27 mouse cellular contexts compared by ENCODE assay signal in genomic region chr7:57842383-57842896, GRCm38 (mm10).
"Had no signal": no experiment of that assay in that cellular context is flagged by ENCODE, and none has a peak within 500 bp of the region (broad histone marks: within the 10 kb centered on the region; RNA-seq: fewer than 3 reads in every experiment).

No protein-coding gene starts in this region.

- H3K27ac ChIP-seq: heart, adult 2 months; heart, embryonic 13.5 days; heart, embryonic 15.5 days; hindbrain, embryonic 13.5 days; hindbrain, embryonic 15.5 days; hindbrain, postnatal 0 days; kidney, embryonic 15.5 days; kidney, postnatal 0 days; limb, embryonic 13.5 days; limb, embryonic 15.5 days; liver, embryonic 12.5 days; liver, embryonic 14.5 days had no signal

- H3K4me3 ChIP-seq: heart, adult 2 months; heart, embryonic 13.5 days; heart, embryonic 15.5 days; hindbrain, embryonic 13.5 days; hindbrain, embryonic 15.5 days; kidney, embryonic 15.5 days; limb, embryonic 13.5 days; limb, embryonic 15.5 days; liver, embryonic 12.5 days had no signal

- H3K4me1 ChIP-seq: heart, embryonic 13.5 days; heart, embryonic 15.5 days; hindbrain, embryonic 13.5 days; hindbrain, embryonic 15.5 days; kidney, embryonic 15.5 days; limb, embryonic 13.5 days; limb, embryonic 15.5 days; liver, embryonic 12.5 days had no signal

- H3K9me3 ChIP-seq: heart, embryonic 13.5 days; heart, embryonic 15.5 days; hindbrain, embryonic 13.5 days; hindbrain, embryonic 15.5 days; kidney, embryonic 15.5 days; limb, embryonic 13.5 days; limb, embryonic 15.5 days; liver, embryonic 12.5 days had no signal

- H3K9ac ChIP-seq: heart, embryonic 13.5 days; heart, embryonic 15.5 days; hindbrain, embryonic 13.5 days; hindbrain, embryonic 15.5 days; kidney, embryonic 15.5 days; limb, embryonic 13.5 days; limb, embryonic 15.5 days; liver, embryonic 12.5 days; liver, embryonic 14.5 days had no signal

- H3K36me3 ChIP-seq: heart, embryonic 13.5 days; heart, embryonic 15.5 days; hindbrain, embryonic 13.5 days; hindbrain, embryonic 15.5 days; kidney, embryonic 15.5 days; limb, embryonic 13.5 days; limb, embryonic 15.5 days; liver, embryonic 12.5 days had no signal

- H3K27me3 ChIP-seq: heart, embryonic 13.5 days; heart, embryonic 15.5 days; hindbrain, embryonic 13.5 days; hindbrain, embryonic 15.5 days; kidney, embryonic 15.5 days; limb, embryonic 13.5 days; limb, embryonic 15.5 days; liver, embryonic 12.5 days had no signal

- DNase-seq: gastrocnemius, postnatal 14 days; gastrocnemius, postnatal 36 days; heart, adult 11 months; heart, adult 2 months; heart, postnatal 14 days; heart, postnatal 36 days; kidney, adult 11 months; kidney, adult 2 months; kidney, adult 9 months; kidney, postnatal 14 days; kidney, postnatal 36 days; layer of hippocampus, adult 9-11 months; layer of hippocampus, postnatal 36 days; left cerebral cortex, postnatal 4 days had no signal

- H3K4me2 ChIP-seq: heart, embryonic 11.5 days; heart, embryonic 13.5 days; heart, embryonic 15.5 days; hindbrain, embryonic 13.5 days; hindbrain, embryonic 15.5 days; kidney, embryonic 15.5 days; limb, embryonic 13.5 days; limb, embryonic 15.5 days; liver, embryonic 12.5 days had no signal

- ATAC-seq: hindbrain, postnatal 0 days; intestine, embryonic 16.5 days; liver, embryonic 12.5 days had no signal
